Mouse (Mus musculus): ENCODE data around the gene Otx2.

Gene Otx2

DNA sequence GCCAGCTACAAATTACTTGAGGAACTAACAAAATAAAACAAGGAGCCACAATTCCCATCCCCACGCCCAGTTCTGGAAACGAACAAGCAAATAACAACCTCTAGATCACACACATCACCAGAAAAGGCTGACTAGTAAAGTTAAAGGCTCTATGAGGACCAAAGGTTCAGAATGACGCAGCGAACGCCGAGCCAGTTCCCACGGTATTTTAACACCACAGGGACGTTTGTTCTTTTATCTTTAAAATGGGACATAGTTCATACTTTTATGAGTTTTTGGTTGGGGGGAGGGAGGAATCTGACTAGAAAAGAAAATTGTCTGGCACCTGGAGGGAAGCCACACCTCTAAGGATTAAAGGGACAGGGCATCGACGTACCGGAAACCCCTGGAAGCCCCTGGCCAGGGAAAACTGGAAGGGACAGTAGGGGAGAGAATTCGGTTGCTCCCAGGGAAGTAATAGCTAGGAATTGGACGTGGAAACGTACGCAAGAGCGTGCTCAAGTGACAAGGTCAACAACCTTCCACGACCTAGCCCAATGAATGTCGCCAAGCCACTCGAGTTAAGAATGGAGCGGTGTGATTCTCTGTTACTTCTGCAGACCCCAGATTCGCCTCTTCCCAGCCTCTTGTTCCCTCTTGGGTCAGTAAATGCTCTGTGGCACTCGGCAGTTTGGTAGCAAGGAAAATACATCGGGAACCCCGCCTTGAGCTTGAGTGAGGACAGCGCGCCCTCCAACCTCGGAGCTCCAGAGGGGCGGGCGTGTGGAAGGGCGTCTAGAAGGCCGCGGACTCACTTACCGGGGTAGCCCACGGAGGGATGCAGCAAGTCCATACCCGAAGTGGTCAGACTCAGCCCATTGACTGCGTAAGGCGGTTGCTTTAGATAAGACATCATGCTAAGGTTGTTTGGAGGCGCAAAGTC, 11.7 kb downstream of the Otx2 start:
- CTCF ChIA-PET = interaction anchor here in 3 of 4 experiments (0.6 to 1.4 kb wide), 3 partner anchors 9 to 12 kb away, joined by 3 to 5 read pairs (median 3); partner anchors contain the start of gene Otx2 (in 1 of the 3)
- POLR2A ChIA-PET = interaction anchor here (0.6 to 6.2 kb wide), 25 partner anchors 7 to 641 kb away, joined by 3 to 91 read pairs (median 4); partner anchors contain the start of gene Otx2 (in 2 of the 4)

DNA sequence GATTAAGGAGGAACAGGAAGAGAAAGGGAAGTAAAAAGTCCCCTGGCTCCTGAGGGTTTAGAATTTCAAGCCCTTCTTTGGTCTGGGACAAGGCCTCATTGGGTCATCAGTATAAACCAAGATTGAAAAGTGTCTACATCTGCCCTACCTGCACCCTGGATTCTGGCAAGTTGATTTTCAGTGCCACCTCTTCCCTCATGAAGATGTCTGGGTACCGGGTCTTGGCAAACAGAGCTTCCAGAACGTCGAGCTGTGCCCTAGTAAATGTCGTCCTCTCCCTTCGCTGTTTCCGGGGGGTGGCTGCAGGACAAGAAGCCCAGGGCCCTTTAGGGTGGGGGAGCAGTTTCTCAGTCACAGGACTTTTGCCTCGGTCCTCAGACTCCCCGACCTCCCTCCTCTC, 12.5 kb downstream of the Otx2 start:
- CTCF ChIA-PET = no interaction called here
- POLR2A ChIA-PET = interaction anchor here in 2 of 4 experiments (0.6 to 6.2 kb wide), 7 partner anchors 8 to 640 kb away, joined by 3 to 91 read pairs (median 4); no protein-coding TSS in a partner anchor

DNA sequence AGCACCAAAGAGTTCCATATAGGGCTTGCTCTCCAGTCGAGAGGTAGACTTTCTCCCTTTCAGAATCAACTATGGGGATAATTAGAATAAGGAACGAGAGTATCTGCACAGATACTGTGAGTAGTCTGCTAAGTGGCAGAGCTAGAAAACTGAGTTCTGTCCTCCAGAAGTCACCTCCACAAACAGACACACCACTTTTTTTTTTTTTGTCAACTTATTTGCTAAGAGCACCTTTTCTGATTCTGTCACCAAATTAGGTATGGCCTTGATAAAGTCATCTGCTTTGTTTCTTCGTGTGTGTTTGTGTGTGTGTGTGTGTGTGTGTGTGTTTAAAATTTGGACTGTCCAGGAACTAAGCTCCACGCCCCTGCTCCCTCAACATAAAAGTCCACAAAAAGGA, 13.0 kb downstream of the Otx2 start:
- ChIA-PET CTCF (no interaction called here), POLR2A (interaction anchor here in 2 of 4 experiments (0.7 to 6.2 kb wide), 6 partner anchors 7 to 69 kb away, joined by 3 to 91 read pairs (median 3); no protein-coding TSS in a partner anchor)

DNA sequence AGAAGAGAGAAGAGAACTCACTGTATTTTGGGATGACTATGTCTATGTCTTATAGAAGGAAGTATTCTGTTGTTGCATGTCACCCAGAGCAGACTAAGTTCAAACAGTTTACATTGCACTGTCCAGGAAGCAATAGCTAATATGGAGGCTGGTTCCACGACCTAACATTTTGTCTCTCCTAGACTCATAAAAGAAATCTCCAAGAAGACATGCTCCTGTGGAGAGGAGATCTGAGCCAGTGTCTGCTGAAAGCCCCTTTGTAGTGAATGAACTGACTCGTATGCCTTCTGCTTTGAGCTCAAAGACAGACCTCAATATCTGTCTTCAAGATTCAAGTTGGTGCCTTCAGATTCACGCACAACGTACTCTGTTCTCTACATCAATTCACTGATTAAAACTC, 14.0 kb downstream of the Otx2 start:
- ChIA-PET POLR2A (interaction anchor here in 3 of 4 experiments (0.6 to 6.2 kb wide), 6 partner anchors 7 to 94 kb away, joined by 3 to 91 read pairs (median 4); no protein-coding TSS in a partner anchor), CTCF (interaction anchor here in 2 of 4 experiments (0.5 to 0.7 kb wide), 2 partner anchors 14 to 192 kb away, joined by 3 to 8 read pairs; no protein-coding TSS in a partner anchor)

DNA sequence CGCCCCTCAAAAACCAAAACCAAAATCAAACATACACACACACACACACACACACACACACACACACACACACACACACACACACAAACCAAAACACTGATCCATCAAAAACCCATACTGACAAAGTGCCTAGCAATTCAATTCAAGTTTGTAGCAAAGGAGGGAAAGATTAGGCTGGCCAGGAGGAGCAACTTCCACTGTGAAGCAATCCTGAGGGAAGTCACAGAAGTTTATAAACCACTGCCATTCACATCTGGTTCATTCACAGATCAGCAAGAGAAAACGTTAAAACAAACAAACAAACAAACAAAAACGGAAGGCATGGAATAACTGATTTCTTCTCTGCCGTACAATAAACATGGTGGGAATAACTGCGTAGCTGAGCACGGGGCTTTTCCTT, 16.4 kb downstream of the Otx2 start:
- POLR2A ChIA-PET = interaction anchor here in 3 of 4 experiments (0.6 kb wide), 3 partner anchors 26 to 250 kb away, joined by 3 read pairs; no protein-coding TSS in a partner anchor
- CTCF ChIA-PET = no interaction called here

DNA sequence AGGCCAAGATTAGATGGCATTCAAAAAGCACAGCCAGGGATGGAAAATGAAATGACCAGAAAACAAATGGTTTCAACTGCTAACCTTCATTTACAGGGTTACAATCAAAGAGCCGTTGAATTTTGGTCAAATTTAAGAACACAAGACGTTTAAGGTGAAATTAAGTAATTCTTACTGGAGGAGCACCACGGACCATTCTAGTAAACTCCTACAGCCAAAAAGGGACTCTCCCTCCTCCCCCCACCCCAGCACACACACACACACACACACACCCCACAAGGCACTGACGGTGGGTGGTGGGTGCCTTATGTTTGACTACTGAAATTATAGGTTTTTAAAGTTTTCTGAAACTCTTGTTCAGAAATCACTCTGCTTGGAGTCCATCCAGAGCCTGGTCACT, 16.9 kb downstream of the Otx2 start:
- ChIA-PET CTCF (no interaction called here), POLR2A (no interaction called here)

DNA sequence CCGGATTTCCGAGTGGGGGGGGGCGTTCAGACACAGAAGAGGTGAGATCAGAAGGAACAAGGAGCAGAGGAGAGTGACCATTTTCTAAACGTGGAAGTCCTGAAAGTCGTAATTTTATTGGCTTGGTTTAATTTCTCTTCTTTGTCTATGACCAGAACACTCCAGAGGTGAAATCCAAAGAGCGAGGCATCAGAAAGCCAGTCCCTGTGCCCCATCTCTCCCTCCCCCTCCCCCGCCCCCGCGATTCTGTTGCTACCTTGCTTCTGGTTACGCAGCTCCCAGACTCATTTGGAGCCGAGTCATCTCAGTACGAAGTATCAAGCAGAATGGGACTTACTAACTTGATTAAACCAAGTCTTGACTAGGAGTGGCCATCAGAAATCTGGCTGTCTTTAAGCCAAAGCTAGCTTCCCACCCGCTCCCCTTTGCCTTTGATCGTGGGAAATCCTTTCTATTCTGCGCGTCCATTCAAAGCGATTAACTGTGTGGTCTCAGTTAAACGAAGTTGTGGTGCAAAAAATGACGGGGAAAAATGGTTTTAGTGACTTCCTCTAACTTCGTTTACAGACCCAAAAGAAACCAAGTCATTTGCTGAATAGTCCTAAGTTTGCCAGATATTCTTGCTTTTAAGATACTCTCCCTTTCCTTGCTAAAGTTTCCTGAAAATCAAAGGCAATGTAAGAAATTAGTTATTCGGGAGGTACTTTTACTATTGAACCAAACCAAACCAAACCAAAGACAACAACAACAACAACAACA, 17.6 kb downstream of the Otx2 start:
- ChIA-PET CTCF (interaction anchor here in 2 of 4 experiments (0.6 to 1.8 kb wide), 5 partner anchors 8 to 330 kb away, joined by 3 to 5 read pairs (median 5); no protein-coding TSS in a partner anchor), POLR2A (interaction anchor here (0.6 to 5.9 kb wide), 31 partner anchors 7 to 571 kb away, joined by 3 to 91 read pairs (median 7); partner anchors contain the start of gene Otx2 (in 1 of the 4))

DNA sequence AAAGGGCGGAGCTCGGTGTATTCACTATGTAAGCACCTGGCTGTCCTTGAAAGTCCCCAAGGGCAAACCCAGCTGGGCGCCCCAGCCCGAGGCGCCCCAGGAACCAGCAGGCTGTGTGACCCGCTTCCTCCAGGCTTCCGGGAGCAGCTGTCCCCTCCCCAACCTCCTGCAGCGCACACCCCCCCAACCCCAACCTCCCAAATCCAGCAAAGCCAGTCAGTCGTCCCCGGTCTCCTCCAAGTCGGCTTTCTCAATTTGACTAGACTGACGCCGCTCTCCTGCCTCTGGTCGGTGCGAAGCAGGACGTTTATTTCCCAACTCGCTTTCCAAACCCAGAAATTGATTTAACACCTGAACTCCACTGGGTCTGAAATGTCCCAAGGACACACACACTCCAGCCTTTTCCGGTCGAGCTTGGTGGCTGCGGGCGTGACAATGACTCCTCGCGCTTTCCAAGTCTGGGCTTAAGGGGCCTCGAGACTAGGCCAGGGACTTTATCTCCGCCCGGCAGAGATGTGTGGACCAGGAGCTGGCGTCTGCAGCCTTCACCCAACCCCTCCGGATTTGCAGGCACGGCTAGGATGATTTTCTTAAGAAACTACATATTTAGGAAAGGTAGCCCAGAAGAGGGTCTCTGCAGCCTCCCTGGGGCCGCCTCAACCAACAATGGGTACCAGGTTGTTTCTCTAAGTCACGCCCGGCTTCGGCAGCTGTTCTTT, 18.4 kb downstream of the Otx2 start:
- ChIA-PET POLR2A (interaction anchor here (0.6 to 5.9 kb wide), 65 partner anchors 7 to 1087 kb away, joined by 3 to 91 read pairs (median 4); partner anchors contain the start of gene Otx2 (in 1 of the 4)), CTCF (interaction anchor here in 2 of 4 experiments (0.8 to 1.8 kb wide), 5 partner anchors 9 to 330 kb away, joined by 3 to 5 read pairs (median 5); no protein-coding TSS in a partner anchor)

DNA sequence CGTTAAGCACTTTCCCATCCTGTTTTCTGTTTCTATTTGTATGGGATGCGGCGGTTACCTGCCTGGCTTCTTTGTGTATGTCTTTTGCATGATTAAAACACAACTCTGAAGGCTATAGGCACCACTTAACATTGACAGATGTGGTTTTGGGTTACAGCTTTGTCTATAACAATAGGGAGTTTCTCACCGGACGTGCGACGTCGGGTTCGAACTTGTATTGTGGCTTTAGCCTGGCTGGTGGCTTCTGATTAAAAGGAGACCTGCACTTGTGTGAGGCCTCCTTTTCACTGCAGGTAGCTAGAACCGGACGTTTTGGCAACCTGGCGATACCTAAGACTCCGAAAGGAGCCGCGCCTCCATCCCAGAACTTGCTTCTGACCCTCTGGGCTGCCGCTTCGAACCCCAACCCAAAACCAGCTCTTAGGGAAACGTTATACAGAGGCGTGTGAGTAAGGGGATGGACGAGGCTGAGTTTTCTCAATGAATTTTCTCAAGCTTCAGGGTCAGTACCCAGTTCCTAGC, 19.0 kb downstream of the Otx2 start:
- CTCF ChIA-PET = interaction anchor here in 2 of 4 experiments (0.8 to 1.8 kb wide), 5 partner anchors 10 to 331 kb away, joined by 3 to 5 read pairs (median 5); no protein-coding TSS in a partner anchor
- POLR2A ChIA-PET = interaction anchor here (0.6 to 5.9 kb wide), 65 partner anchors 8 to 1086 kb away, joined by 3 to 91 read pairs (median 4); partner anchors contain the start of gene Otx2 (in 1 of the 4)

DNA sequence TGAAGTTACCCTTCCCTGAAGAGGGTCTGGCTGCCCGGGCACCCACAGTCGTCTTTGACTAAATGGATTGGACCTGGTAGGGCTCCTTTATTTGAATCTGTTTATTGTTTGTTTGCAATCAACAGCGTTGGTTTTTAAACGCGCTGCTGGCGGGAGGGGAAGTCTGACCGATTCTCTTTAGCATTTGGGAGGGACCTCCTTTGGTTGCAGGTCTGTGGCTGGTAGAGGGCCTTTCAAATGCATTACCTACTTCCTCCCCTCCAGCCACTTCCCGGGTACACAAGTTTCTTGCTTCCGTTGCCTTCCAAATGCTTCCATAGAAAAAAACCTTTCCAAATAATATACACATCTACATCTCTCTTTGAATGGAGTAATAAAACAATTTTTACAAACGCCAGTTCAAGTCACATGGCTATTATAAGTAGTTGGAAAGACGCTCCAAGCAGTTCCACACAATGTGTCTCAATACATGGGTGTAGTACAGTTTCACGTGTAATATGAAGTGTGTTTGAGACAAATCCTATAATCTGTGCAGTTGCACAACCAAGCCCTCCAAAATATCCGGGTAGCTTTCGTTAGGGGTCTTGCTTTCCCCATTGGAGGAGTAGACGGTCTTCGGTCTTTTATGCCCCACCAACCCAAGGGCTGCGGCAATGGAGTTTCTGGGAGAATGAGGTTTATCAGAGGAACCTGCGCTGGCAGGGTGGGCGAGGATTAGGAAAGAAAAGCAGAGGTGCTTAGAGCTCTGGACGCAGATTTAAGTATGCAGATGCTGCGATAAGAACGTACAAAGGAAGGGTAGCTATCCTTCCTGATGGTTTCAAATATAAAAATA, 19.7 kb downstream of the Otx2 start:
- ChIA-PET CTCF (interaction anchor here in 1 of 4 experiments (1.5 to 1.8 kb wide), 3 partner anchors 11 to 332 kb away, joined by 3 to 5 read pairs (median 5); no protein-coding TSS in a partner anchor), POLR2A (interaction anchor here (0.6 to 5.9 kb wide), 49 partner anchors 9 to 1081 kb away, joined by 3 to 91 read pairs (median 5); partner anchors contain the start of gene Otx2 (in 1 of the 4))

DNA sequence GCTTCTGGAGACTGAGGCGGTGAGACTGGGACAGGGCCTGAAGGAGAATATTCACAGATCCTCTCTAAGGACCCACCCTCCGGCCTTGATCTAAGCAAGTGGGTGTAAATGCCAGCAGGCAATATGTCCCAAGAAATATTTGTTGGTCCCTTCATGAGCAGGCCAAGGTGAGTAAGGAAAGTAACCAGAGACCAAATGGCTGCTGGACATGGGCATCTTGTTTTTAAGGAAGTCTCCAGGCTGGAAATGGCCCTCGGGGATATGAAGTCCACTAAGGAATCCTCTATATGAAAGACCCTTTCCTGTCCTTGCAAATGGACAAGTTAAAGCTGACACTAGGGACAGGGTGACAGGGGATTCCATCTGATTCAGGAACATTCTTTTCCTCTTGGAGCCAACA, 20.5 kb downstream of the Otx2 start:
- ChIA-PET CTCF (no interaction called here), POLR2A (interaction anchor here (0.5 to 5.9 kb wide), 13 partner anchors 9 to 1464 kb away, joined by 3 to 91 read pairs (median 4); partner anchors contain the start of gene Gch1 (in 1 of the 4))

DNA sequence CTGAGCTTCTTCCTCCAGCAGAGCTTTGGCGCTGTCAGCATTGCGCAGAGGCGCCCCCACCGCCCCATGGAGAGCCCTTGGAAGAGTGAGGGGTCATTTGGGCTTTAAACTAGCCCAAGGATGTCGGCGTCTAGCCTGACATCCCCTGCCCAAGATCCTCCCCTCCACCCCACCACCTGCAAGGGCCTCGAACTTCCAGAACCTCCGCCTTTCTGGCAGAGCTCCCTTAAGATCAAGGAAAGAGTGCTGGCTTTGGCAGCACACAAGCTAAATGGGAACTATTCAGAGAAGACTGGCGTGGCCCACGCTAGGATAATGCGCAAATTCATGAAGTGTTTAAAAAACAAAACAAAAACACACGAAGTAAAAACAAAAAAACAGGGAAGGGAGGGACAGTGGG, 21.4 kb downstream of the Otx2 start:
- POLR2A ChIA-PET = interaction anchor here (0.6 to 5.9 kb wide), 27 partner anchors 8 to 1833 kb away, joined by 3 to 91 read pairs (median 4); no protein-coding TSS in a partner anchor

DNA sequence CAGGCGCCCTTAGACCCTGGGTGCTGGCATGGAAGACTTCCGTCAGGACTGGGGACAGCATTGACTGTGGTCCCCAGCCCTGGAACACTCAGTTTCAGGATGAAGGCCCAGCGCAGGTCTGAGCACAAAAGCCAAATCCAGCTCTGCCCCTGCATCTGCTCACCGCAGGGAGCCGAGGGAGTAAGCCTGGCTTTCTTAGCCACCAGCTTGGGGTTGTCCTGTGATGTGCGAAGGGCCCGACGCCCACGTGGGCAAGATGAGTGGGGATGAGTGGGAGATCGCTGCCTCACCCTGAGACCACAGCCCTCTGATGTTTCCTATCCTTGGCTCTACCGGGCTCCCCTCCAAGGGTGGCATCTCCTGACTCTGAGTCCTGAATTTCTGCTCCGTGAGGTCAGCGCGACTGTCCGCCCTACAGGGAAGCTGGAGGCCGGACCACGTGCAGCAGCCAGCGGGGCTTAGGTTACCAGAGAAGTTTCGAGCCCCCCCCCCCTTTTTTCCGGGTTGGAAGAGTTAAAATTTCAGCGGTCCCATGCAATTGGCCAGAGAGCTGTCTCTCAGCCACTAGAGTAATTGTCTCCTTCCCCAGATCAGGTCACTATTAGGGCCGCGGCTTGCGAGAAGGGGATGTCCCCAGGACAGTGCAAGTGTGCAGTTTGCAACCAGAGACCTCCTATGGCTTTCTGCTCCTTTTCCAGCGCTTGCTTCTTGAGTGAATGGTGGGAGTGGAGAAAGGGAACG, 22.0 kb downstream of the Otx2 start:
- ChIA-PET CTCF (interaction anchor here in 3 of 4 experiments (0.6 to 0.8 kb wide), 5 partner anchors 8 to 1176 kb away, joined by 3 read pairs; no protein-coding TSS in a partner anchor), POLR2A (interaction anchor here (0.6 to 5.9 kb wide), 28 partner anchors 9 to 1832 kb away, joined by 3 to 91 read pairs (median 4); no protein-coding TSS in a partner anchor)

More for the DNA sequence above, 21.4 kb downstream of the Otx2 start:
- CTCF ChIA-PET = interaction anchor here in 3 of 4 experiments (0.6 to 0.8 kb wide), 4 partner anchors 9 to 1176 kb away, joined by 3 read pairs; no protein-coding TSS in a partner anchor

DNA sequence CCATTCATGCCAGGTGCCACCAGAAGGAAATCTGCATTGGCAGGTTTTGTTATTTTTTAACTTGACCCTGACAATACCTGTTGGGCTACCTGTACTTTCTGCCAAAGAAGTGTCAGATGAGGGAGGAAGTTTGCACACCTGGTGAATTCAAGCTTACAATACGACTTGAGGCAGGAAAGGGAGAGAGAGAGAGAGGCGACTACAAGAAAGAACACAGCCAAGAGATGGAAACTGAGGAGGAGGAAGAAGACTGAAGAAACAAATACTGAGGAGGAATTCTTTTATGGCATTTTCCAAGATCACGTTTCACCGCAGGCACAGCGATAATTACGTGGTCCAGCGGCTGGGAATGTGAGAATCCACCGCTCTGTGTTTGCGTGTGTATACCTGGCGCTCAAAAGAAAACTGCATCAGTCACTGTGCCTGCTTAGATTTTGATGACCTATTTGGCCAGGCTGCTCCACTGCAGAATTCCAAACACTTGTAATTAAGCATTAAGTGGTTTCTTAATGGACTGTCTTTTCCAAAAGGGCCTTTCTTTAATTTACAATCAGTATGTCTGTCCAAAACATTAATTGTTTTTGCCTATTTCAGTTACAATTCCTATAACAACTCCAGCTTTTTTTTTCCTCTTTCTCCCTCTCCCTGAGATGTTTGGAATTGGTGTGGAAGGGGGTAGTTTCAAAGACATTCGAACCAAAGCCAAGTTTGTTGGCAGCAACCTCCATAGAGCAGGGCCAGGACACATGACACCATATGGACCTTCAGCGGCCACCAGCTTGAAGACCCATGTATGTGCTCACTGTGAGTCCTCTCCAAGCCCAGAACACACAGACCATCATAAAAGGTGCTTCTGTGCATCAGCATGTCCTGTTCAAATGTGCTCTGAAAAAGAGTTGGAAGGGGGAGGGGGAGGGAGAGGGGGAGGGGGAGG, 31.9 kb downstream of the Otx2 start:
- CTCF ChIA-PET = no interaction called here
- POLR2A ChIA-PET = interaction anchor here in 2 of 4 experiments (0.7 to 2.9 kb wide), 3 partner anchors 10 to 20 kb away, joined by 3 to 11 read pairs (median 3); no protein-coding TSS in a partner anchor

DNA sequence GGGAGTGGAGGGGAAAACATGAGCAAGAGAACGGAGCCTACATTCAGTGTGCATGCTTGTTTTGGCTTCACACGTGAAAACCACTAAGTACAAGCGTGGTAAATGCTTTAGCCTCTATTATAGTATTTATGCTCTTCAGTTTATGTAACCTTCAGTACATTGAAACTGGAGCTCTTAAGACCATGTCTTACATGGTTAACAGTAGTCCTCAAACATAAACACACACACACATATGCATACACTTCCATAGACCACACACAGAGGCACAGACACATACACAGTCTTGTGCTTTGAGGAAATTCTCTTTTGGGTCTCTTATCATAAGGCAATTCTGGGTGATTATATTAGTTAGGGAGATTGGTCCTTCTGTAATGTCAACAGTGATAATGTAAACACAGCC, 40.5 kb downstream of the Otx2 start:
- POLR2A ChIA-PET = interaction anchor here in 1 of 4 experiments (0.9 kb wide), 1 partner anchor 29 kb away, joined by 3 read pairs; no protein-coding TSS in a partner anchor
- CTCF ChIA-PET = no interaction called here

Data from embryonic stem cell, embryonic (primary cell).